Mouse (Mus musculus) E14TG2a.4 (cell line): ENCODE measurements at regions not wholly inside any gene's neighbourhood (a gene's known extent, or its start where the extent isn't known, plus 50 kb on each side); places are given as distances from the start of the nearest gene placed in this dataset.

Experiments
- CTCF ChIP-seq: conservative IDR thresholded peaks from 2 replicates; pipeline ENCODE4 v1.5.1; 2014; ENCODE audit warnings: low read length
- NANOG ChIP-seq: IDR thresholded peaks from 2 replicates; pipeline ENCODE4 v1.6.1; 2014; ENCODE audit warnings: borderline replicate concordance, low read length, mixed read lengths
- POU5F1 ChIP-seq: IDR thresholded peaks from 2 replicates; pipeline ENCODE4 v1.6.1; 2014; ENCODE audit warnings: low read length, borderline replicate concordance

DNA sequence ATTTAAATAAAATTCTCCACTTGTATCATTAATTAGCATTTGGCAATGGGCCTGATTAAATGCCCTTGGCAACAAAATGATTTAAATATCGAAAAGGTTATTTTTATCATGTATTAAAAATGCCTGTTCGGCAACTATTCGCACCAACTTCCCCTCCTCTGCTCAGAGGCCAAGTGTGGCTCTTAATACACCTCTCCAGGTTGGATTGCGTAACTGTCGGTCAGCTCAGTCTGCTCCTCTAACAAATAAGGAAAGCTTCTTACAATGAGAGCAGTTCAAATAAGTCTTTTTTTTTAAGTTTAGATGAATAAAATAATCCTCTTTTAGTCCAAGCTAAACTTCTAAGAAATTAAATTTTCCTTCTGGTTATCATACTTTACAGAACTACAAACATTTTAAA is 245.6 kb upstream of the Noct start:
- TF ChIP-seq CTCF (no peak), NANOG (no peak), POU5F1 (no peak)
